Mouse (Mus musculus) spleen, adult 2 months (tissue): ENCODE measurements around the gene Dppa3. TPM values are rescaled to one million over a fixed set of nuclear protein-coding genes. Genes with fewer than 3 reads are reported as not detected.

Source experiments
- DNase-seq, 2 experiments: peaks; one replicate each; pipeline versions ENCODE4 v3.0.0 to v3.0.0-alpha.2; 2012 to 2021; ENCODE audit warnings: low spot score in 2 of 2, low read depth in 1 of 2
- H3K27ac ChIP-seq: fragments of 200-500 bp; 2 replicates; pipeline ENCODE4 v1.5.1; 2012; ENCODE audit warnings: low read length, inconsistent platforms; ENCODE audit not compliant: insufficient read depth
- H3K27me3 ChIP-seq: fragments of 200-500 bp; 2 replicates; pipeline ENCODE4 v1.6.1; 2012; ENCODE audit warnings: mild to moderate bottlenecking, moderate library complexity, low read length, inconsistent platforms; ENCODE audit not compliant: control insufficient read depth, insufficient read depth
- H3K36me3 ChIP-seq: fragments of 200-500 bp; 2 replicates; pipeline ENCODE4 v1.6.1; 2012; ENCODE audit warnings: mild to moderate bottlenecking, low read length, inconsistent platforms; ENCODE audit not compliant: control insufficient read depth, insufficient read depth
- H3K4me1 ChIP-seq: fragments of 200-500 bp; 2 replicates; pipeline ENCODE4 v1.6.1; 2011; ENCODE audit warnings: inconsistent platforms; ENCODE audit not compliant: control insufficient read depth, insufficient read depth, insufficient read length
- H3K4me3 ChIP-seq: fragments of 200-500 bp; 2 replicates; pipeline ENCODE4 v1.5.1; 2011; ENCODE audit warnings: mild to moderate bottlenecking, inconsistent platforms; ENCODE audit not compliant: insufficient read depth, insufficient read length; ENCODE audit errors: extremely low read depth
- CTCF ChIP-seq: fragments of 200-500 bp; IDR thresholded peaks from 2 replicates; pipeline ENCODE4 v1.5.1; 2011; ENCODE audit warnings: mild to moderate bottlenecking, inconsistent platforms; ENCODE audit not compliant: insufficient read depth, insufficient read length, insufficient replicate concordance; ENCODE audit errors: extremely low read depth
- POLR2A ChIP-seq: fragments of 200-500 bp; IDR thresholded peaks from 2 replicates; pipeline ENCODE4 v1.6.1; 2011; ENCODE audit warnings: low read depth, low read length, inconsistent platforms
- WGBS: fragments of 180-500 bp; shearing (Covaris S2); methylation state at CpG from one replicate; pipeline ENCODE4 v1.1.7; 2018; 5-methylcytosine and 5-hydroxymethylcytosine counted together
- polyA plus RNA-seq: library from polyadenylated mRNA; depleted of rRNA; stranded (reverse); fragments of >200 nt; gene quantifications from 2 replicates; pipeline ENCODE4 v1.2.3, GENCODE M21; 2012

The Dppa3 gene
- polyA plus RNA-seq, 1 experiment = not detected

DNA sequence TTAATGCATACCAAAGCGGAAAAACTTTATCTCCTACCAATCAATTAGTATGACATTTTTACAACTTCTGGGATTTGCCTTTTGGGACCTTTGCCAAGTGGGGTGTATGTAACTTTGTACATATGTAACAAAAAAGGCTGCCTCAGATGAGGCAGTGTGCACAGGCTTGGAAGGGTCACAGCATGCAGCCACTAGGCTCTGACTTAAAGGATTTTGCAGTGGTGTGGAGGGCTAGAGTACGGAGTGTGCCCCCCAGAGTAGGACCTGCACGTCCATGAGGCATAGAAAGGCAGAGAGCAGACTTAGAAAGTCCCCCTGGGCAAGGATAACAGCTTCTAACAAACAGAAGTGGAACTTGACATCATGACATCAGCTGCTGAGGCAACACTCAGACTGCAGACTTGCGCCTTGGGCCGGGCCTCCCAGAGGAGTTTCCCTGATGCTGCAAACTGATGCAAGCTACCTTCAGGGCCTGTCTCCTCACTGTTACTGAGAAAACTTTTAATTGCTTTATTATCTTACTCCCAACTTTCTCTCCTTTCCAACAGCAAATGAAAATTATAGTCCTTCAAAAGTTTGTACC is 24.3 kb downstream of the Dppa3 start:
- Histone ChIP-seq H3K27me3 (no peaks in the 10 kb centered on the region), H3K27ac (no peak overlapping the region), H3K4me3 (no peak overlapping the region), H3K4me1 (no peaks in the 10 kb centered on the region; the same call in 1 of the 2 replicates), H3K36me3 (no peaks in the 10 kb centered on the region)
- DNase-seq = no peak
- 84% methylated on average over 5 of the region's 5 CpGs for WGBS
- no peak for TF ChIP-seq CTCF

DNA sequence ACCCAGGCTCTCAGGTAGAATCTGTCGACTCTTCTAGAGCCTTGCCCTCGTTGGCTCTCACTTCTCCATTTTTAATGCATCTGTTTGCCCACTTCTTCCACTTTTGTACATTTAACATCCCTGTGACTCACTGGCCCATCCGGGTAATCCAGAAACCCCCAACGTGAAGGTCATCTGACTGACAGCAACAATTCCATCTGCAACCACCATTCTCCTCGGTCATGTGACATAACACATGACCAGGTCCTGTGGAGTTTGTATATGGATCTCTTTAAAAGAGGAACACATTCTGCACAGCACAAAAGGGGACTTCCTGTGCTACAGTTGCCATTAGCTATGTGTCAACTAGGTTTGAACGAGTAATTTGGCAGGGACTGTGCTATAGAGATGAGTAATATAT is 28.1 kb downstream of the Dppa3 start:
- 6% methylated on average over 6 of the region's 6 CpGs for WGBS
- no peak for TF ChIP-seq POLR2A
- TF ChIP-seq CTCF = no peak

DNA sequence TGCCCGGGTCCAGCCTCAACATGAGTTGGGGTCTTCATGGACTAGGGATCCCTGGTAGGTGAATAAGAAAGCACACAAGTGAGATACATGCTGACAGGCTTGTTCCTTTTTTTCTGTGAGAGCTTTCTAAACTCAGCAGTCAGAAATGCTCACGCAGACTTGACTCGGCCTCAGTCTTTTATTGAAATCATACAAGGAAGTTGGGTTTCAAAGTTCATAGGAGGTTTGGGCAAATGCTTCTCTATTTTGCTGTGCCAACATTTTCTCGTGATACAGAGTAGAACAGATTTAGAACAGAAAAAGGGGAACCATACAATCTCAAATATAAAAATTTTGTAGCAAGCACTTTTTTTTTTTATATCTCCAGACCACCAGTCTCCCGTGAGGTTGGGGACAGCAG is 31.4 kb downstream of the Dppa3 start:
- 12% methylated on average over 5 of the region's 5 CpGs for WGBS
- TF ChIP-seq POLR2A (no peak), CTCF (no peak)
- no peaks in the 10 kb centered on the region for H3K27me3 ChIP-seq
- no peaks in the 10 kb centered on the region; the same call in 1 of the 2 replicates for H3K4me1 ChIP-seq
- H3K4me3 ChIP-seq = no peak overlapping the region
- DNase-seq = no peak
- H3K36me3 ChIP-seq = no peaks in the 10 kb centered on the region
- H3K27ac ChIP-seq = peak overlapping the region; percentile 69

More for the DNA sequence above, 28.1 kb downstream of the Dppa3 start:
- peak in 1 of 2 experiments; percentile 45 for DNase-seq
- Histone ChIP-seq H3K4me1 (no peaks in the 10 kb centered on the region; the same call in 1 of the 2 replicates), H3K4me3 (no peak overlapping the region), H3K27ac (peak overlapping the region; percentile 38; the same call in 1 of the 2 replicates), H3K36me3 (no peaks in the 10 kb centered on the region), H3K27me3 (no peaks in the 10 kb centered on the region)

DNA sequence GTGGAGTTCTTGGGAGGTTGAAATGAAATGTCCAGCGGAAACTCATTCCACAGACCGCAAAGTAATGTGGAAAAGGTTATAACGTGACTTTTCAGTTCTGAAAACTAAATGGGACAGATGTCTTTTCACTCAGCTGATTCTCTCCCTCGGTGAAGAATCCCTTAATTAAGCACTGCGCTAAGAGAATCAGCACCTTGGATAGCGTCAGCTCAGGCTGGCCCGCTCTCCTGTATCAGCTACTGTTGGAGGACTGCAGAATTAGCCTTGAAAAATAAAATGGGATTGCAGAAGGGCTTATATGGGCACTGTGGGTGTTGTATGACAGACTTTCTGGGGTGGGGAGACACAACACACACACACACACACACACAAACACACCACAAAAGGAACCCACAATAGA is 33.4 kb downstream of the Dppa3 start:
- TF ChIP-seq CTCF (no peak), POLR2A (no peak)
- H3K27me3 ChIP-seq = no peaks in the 10 kb centered on the region
- no peak overlapping the region for H3K27ac ChIP-seq
- no peak for DNase-seq
- no peaks in the 10 kb centered on the region for H3K36me3 ChIP-seq
- H3K4me3 ChIP-seq = no peak overlapping the region
- H3K4me1 ChIP-seq = no peaks in the 10 kb centered on the region; the same call in 1 of the 2 replicates
- 21% methylated on average over 7 of the region's 7 CpGs for WGBS

DNA sequence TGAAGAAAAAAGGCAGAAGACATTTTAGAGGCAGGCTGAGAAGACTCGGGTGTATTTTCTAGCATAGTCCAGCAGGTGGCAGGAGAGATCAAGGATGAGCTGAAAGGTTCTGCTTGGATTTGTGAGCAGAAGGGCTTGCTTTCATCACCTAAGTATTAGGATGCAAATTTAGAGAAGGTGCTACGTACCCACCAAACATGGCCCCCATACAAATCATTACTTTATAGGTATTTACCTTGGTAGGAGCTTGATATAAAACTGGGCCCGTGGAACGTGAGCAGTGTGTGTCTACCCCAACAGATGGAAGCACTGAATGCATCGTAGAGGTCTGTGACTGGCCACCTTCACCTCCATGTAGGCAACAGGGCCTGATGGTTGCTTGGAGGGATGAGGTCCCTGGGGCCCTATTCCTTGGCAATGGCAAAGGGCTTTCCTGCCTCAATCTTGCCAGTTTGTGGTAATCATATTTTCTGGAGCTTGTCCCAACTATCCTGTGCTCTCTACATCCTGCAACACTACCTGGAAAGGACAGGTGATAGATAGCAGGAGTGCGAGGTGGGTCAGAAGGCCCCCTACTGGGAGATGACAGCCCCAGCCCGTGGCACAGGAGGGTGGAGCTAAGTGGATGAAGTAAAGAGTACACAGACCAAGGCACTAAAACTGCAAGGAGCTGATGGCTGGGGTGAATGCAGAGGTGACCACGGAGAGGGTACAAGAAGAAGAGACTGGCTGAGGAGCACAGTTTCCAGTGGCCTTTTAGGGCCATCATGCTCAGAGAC is 34.6 kb downstream of the Dppa3 start:
- H3K27me3 ChIP-seq = no peaks in the 10 kb centered on the region
- H3K27ac ChIP-seq = no peak overlapping the region
- H3K36me3 ChIP-seq = no peaks in the 10 kb centered on the region
- no peaks in the 10 kb centered on the region for H3K4me1 ChIP-seq
- 35% methylated on average over 8 of the region's 8 CpGs for WGBS
- no peak overlapping the region for H3K4me3 ChIP-seq
- DNase-seq = peak; percentile 18 to 19
- TF ChIP-seq CTCF = peak; percentile 39; the same call in 1 of the 2 replicates
- TF ChIP-seq POLR2A = no peak

DNA sequence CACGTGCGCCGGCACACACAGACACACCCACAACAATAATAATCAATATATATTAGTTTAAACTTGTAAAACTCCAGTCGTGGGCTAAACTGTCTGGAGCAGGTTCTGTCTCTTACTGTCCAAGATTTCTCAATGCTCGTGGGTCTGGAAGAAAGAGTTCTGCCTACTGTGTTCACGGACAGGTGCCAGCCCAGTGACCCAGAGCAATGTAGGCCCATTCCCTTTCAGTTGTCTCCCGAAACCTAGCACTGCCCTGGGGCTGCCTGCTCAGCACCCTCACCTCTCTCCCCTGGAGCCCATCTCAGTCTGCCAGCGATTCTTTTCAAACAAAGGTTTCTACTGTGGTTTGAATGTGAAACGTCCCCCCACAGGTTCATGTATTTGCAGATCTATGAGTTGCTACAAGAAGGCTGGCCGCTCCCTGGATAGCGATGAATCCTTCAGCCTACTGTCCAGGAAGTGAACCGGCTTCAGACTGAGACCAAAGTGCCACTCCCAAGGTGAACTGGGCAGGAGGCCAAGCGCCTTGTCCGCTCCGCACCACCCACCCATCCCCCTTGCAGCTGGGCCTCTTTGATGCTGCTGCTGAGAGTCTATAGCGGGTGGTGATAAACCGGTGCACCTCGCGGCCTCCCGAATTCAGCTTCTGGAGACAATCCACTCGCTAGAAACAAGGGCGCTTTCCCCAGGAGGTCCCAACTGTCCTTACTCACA is 36.5 kb downstream of the Dppa3 start:
- 65% methylated on average over 22 of the region's 22 CpGs for WGBS
- TF ChIP-seq CTCF (no peak), POLR2A (no peak)
- no peak for DNase-seq
- Histone ChIP-seq H3K36me3 (no peaks in the 10 kb centered on the region), H3K27me3 (no peaks in the 10 kb centered on the region), H3K27ac (no peak overlapping the region), H3K4me1 (no peaks in the 10 kb centered on the region), H3K4me3 (no peak overlapping the region)
